Mouse (Mus musculus): ENCODE data around the gene Igsf8. TPM values are rescaled to one million over a fixed set of nuclear protein-coding genes. Genes with fewer than 3 reads are reported as not detected.

Igsf8 gene
- polyA plus RNA-seq, 1 experiment from 2014 or later = 45.9 TPM

- no peak for ATAC-seq (ENCODE audit: insufficient number of reproducible peaks, insufficient read depth, low FRiP score, low TSS enrichment, low read depth)
- 61% methylated on average over 5 of the region's 5 CpGs for WGBS
- Histone ChIP-seq H3K9me3 (no peaks in the 10 kb centered on the region), H3K9ac (replicated peaks) (no peak overlapping the region), H3K27me3 (no peaks in the 10 kb centered on the region), H3K36me3 (no peaks in the 10 kb centered on the region; the same call in 1 of the 2 replicates), H3K4me2 (no peak overlapping the region), H3K4me1 (replicated peaks) (no peaks in the 10 kb centered on the region), H3K4me3 (replicated peaks) (no peak overlapping the region), H3K27ac (no peak overlapping the region)
These were observed 12.7 kb downstream of the Igsf8 start for GRCm38 (mm10) chr1:172274116-172274515.

GRCm38 (mm10) chr1:172274547-172274946 lies 13.1 kb downstream of the Igsf8 start:
- 67% methylated on average over 5 of the region's 5 CpGs for WGBS
- ATAC-seq (ENCODE audit: insufficient number of reproducible peaks, insufficient read depth, low FRiP score, low TSS enrichment, low read depth) = no peak
- H3K27ac ChIP-seq = no peak overlapping the region

GRCm38 (mm10) chr1:172277172-172277571 lies 15.7 kb downstream of the Igsf8 start:
- H3K9ac ChIP-seq (replicated peaks) = no peak overlapping the region
- no peaks in the 10 kb centered on the region; the same call in 1 of the 2 replicates for H3K27me3 ChIP-seq
- no peak overlapping the region for H3K27ac ChIP-seq
- H3K9me3 ChIP-seq = no peaks in the 10 kb centered on the region
- no peak overlapping the region for H3K4me3 ChIP-seq (replicated peaks)
- ATAC-seq (ENCODE audit: insufficient number of reproducible peaks, insufficient read depth, low FRiP score, low TSS enrichment, low read depth) = no peak
- no peak overlapping the region for H3K4me2 ChIP-seq
- H3K4me1 ChIP-seq (replicated peaks) = no peaks in the 10 kb centered on the region
- 83% methylated on average over 3 of the region's 3 CpGs for WGBS
- no peaks in the 10 kb centered on the region; the same call in 1 of the 2 replicates for H3K36me3 ChIP-seq

More at GRCm38 (mm10) chr1:172274547-172274946, 13.1 kb downstream of the Igsf8 start:
- Histone ChIP-seq H3K4me1 (replicated peaks) (no peaks in the 10 kb centered on the region), H3K4me2 (no peak overlapping the region), H3K36me3 (no peaks in the 10 kb centered on the region; the same call in 1 of the 2 replicates), H3K9ac (replicated peaks) (no peak overlapping the region), H3K4me3 (replicated peaks) (no peak overlapping the region), H3K27me3 (no peaks in the 10 kb centered on the region), H3K9me3 (no peaks in the 10 kb centered on the region)

DNA sequence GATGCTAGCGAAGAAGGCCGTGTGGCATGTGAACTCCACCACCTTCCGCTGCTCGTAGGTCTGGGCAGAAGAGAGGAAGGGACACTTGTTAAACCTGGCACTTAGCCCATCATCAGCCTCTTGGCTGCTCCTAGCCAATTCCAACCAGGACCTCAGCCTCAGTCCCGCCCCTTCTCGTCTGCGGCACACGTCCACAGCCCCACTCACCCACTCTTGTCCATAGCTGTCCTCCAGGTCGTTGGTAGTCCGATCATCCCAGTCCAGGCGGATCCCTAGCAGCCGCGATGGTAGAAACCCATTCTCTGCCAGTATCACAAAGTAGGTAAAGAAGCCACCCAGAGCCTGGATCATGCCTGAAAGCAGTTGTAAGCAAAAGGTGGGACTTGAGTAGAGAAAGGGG lies 16.9 kb downstream of the Igsf8 start:
- no peak overlapping the region for H3K4me3 ChIP-seq (replicated peaks)
- no peaks in the 10 kb centered on the region for H3K4me1 ChIP-seq (replicated peaks)
- no peak overlapping the region for H3K9ac ChIP-seq (replicated peaks)
- no peak overlapping the region for H3K4me2 ChIP-seq
- ATAC-seq (ENCODE audit: insufficient number of reproducible peaks, insufficient read depth, low FRiP score, low TSS enrichment, low read depth) = no peak
- WGBS = 93% methylated on average over 13 of the region's 13 CpGs
- H3K36me3 ChIP-seq = no peaks in the 10 kb centered on the region; the same call in 1 of the 2 replicates
- H3K27ac ChIP-seq = no peak overlapping the region
- H3K9me3 ChIP-seq = no peaks in the 10 kb centered on the region
- H3K27me3 ChIP-seq = no peaks in the 10 kb centered on the region; the same call in 1 of the 2 replicates

- H3K4me1 ChIP-seq (replicated peaks) = no peaks in the 10 kb centered on the region
- 84% methylated on average over 16 of the region's 16 CpGs for WGBS
- no peak for ATAC-seq (ENCODE audit: insufficient number of reproducible peaks, insufficient read depth, low FRiP score, low TSS enrichment, low read depth)
- H3K9ac ChIP-seq (replicated peaks) = no peak overlapping the region
- H3K27me3 ChIP-seq = no peaks in the 10 kb centered on the region; the same call in 1 of the 2 replicates
- H3K4me3 ChIP-seq (replicated peaks) = no peak overlapping the region
- H3K27ac ChIP-seq = no peak overlapping the region
- H3K4me2 ChIP-seq = no peak overlapping the region
- H3K36me3 ChIP-seq = peaks cover 4% of the 10 kb centered on the region; the same call in 1 of the 2 replicates
- no peaks in the 10 kb centered on the region for H3K9me3 ChIP-seq
These were observed 18.5 kb downstream of the Igsf8 start for GRCm38 (mm10) chr1:172279768-172280509.

DNA sequence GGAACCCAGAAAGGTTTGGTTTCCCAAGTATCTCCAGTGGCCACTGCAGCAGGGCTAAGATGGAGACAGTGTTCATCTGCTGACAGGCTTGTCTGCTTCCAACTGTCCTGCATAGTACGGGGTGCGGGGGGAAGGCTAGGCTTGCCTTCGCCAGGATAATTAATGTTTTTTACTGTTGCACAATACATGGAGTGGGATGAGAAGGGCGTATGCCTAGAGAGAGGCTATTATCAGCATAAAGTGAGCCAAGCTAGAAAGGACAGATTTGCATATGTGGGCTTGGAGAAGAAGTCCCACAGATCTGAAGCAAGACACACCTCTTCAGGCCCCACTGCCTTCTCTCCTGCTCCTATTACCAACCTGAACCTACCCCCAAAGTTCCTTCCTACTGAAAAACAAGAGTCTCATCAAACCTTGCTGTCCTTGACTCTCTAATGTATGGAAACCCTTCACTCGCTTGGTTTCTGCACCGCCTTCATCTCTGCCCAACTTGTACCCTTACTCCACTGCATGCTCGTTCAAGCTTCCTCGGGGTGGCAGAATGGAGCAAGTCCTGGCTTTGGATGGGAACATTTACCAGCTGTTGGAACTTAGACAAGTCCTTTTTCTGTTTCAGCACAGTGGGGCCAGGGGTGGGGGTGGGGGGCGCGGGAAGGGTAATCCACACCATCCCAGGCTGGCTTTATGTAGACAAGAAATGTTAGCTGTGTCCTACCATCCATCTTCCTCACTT lies 20.2 kb downstream of the Igsf8 start:
- Histone ChIP-seq H3K4me1 (replicated peaks) (no peaks in the 10 kb centered on the region), H3K9me3 (no peaks in the 10 kb centered on the region), H3K36me3 (peaks cover 4% of the 10 kb centered on the region; the same call in 1 of the 2 replicates), H3K27me3 (no peaks in the 10 kb centered on the region; the same call in 1 of the 2 replicates), H3K4me2 (no peak overlapping the region), H3K4me3 (replicated peaks) (no peak overlapping the region), H3K9ac (replicated peaks) (no peak overlapping the region), H3K27ac (no peak overlapping the region)
- 84% methylated on average over 10 of the region's 10 CpGs for WGBS
- ATAC-seq (ENCODE audit: insufficient number of reproducible peaks, insufficient read depth, low FRiP score, low TSS enrichment, low read depth) = no peak

DNA sequence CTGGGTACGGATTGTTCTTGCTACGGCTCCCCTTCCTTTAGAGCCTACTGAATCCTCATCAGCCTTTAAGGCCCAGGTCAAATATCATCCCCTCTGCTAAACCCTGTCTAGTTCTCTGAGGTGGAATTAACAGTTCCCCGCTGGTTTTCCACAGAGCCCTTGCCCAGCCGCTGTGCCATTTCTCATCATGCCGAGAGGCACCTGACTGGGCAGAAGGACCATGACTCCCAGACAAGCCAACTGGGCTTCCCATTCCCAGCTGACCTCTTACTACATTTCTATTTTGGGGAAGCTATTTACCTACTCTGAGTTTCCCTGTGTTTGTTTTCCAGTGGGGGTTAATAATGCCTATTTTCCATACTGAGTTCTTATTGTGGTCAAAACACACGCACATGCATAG lies 21.6 kb downstream of the Igsf8 start:
- 90% methylated on average over 6 of the region's 6 CpGs for WGBS
- H3K27me3 ChIP-seq = no peaks in the 10 kb centered on the region; the same call in 1 of the 2 replicates
- peaks cover 4% of the 10 kb centered on the region; the same call in 1 of the 2 replicates for H3K36me3 ChIP-seq
- no peak overlapping the region for H3K4me2 ChIP-seq
- no peaks in the 10 kb centered on the region for H3K4me1 ChIP-seq (replicated peaks)
- no peak overlapping the region for H3K27ac ChIP-seq
- no peak overlapping the region for H3K4me3 ChIP-seq (replicated peaks)
- H3K9me3 ChIP-seq = no peaks in the 10 kb centered on the region
- H3K9ac ChIP-seq (replicated peaks) = no peak overlapping the region
- ATAC-seq (ENCODE audit: insufficient number of reproducible peaks, insufficient read depth, low FRiP score, low TSS enrichment, low read depth) = no peak

DNA sequence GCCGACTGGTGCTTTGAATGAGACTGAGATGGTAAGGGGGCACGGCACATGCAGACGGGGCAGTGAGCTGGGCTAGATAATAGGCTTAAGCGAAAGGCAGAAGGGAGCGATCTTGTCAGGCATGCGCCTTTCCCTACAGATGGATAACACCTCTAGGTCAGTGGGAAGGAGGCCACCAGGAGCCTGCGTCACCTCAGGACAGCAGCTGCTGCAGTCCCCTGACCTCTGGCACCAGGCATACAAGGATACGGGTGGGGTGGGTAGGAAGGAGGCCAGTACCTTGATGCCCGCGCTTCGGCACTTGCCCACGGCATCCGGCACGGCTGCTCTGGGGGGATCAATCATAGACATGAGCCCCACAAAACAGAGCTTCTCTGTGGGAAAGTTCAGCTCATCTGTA lies 22.8 kb downstream of the Igsf8 start:
- Histone ChIP-seq H3K9me3 (no peaks in the 10 kb centered on the region), H3K4me3 (replicated peaks) (no peak overlapping the region), H3K4me1 (replicated peaks) (no peaks in the 10 kb centered on the region), H3K9ac (replicated peaks) (no peak overlapping the region), H3K27ac (no peak overlapping the region), H3K4me2 (no peak overlapping the region), H3K27me3 (no peaks in the 10 kb centered on the region; the same call in 1 of the 2 replicates), H3K36me3 (0 out of 2 replicates have a peak, but pooled peaks cover 4% of the 10 kb centered on the region)
- no peak for ATAC-seq (ENCODE audit: insufficient number of reproducible peaks, insufficient read depth, low FRiP score, low TSS enrichment, low read depth)
- WGBS = 87% methylated on average over 14 of the region's 14 CpGs

GRCm38 (mm10) chr1:172286740-172287139 lies 25.3 kb downstream of the Igsf8 start:
- Histone ChIP-seq H3K36me3 (peaks cover 9% of the 10 kb centered on the region; the same call in 1 of the 2 replicates), H3K4me3 (replicated peaks) (no peak overlapping the region), H3K4me2 (no peak overlapping the region), H3K4me1 (replicated peaks) (no peaks in the 10 kb centered on the region), H3K27ac (no peak overlapping the region), H3K9ac (replicated peaks) (no peak overlapping the region), H3K9me3 (no peaks in the 10 kb centered on the region), H3K27me3 (no peaks in the 10 kb centered on the region; the same call in 1 of the 2 replicates)
- WGBS = 77% methylated on average over 5 of the region's 5 CpGs
- no peak for ATAC-seq (ENCODE audit: insufficient number of reproducible peaks, insufficient read depth, low FRiP score, low TSS enrichment, low read depth)

DNA sequence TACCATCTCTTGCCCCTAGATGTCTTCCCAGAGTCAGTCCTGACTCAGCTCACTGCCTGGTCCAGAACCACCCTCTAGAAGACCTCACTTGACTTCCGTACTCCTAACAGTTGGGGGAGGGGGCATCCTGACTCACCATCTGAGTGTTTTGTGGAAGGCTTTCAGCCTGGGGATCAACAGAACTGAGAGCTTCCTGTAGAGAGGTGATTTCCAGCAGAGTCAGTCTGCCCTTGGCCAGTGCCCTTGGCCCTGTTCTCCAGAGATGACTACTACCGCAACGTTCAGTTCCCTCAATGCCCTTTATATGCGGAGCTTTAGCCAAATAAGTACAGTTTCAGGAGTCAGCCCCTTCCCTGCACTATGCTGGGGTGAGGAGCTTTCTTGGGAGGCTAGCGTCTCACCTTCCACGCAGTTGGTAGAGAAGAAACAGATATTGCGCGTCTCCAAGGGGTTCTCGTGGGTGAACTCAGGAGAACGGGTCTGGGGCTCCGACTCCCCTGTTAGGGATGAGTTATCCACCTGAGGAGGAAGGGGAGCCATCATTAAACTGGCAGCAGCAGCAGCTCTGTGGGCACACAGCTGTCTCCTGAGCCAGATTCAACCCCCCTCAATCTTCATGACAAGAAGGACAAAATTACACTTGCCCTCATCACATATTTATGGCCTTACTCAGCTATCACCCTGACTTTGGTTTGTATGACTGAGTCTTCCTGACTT lies 27.6 kb downstream of the Igsf8 start:
- Histone ChIP-seq H3K9me3 (no peaks in the 10 kb centered on the region), H3K9ac (replicated peaks) (no peak overlapping the region), H3K4me3 (replicated peaks) (no peak overlapping the region), H3K27ac (no peak overlapping the region), H3K4me2 (no peak overlapping the region), H3K27me3 (no peaks in the 10 kb centered on the region), H3K36me3 (peaks cover 8% of the 10 kb centered on the region; the same call in 1 of the 2 replicates), H3K4me1 (replicated peaks) (no peaks in the 10 kb centered on the region)
- no peak for ATAC-seq (ENCODE audit: insufficient number of reproducible peaks, insufficient read depth, low FRiP score, low TSS enrichment, low read depth)
- 89% methylated on average over 11 of the region's 11 CpGs for WGBS

GRCm38 (mm10) chr1:172289617-172289946 lies 28.1 kb downstream of the Igsf8 start:
- Histone ChIP-seq H3K4me3 (replicated peaks) (no peak overlapping the region), H3K27ac (no peak overlapping the region), H3K4me1 (replicated peaks) (peaks cover 1% of the 10 kb centered on the region; the same call in 1 of the 2 replicates), H3K9me3 (no peaks in the 10 kb centered on the region), H3K9ac (replicated peaks) (no peak overlapping the region), H3K36me3 (peaks cover 6% of the 10 kb centered on the region; the same call in 1 of the 2 replicates), H3K27me3 (no peaks in the 10 kb centered on the region), H3K4me2 (no peak overlapping the region)
- no peak for ATAC-seq (ENCODE audit: insufficient number of reproducible peaks, insufficient read depth, low FRiP score, low TSS enrichment, low read depth)
- WGBS = 71% methylated on average over 3 of the region's 3 CpGs
